Mouse (Mus musculus): ENCODE data around the gene Ebpl.
"Not testable (repeated sequence)": the region's sequence is repeated elsewhere in the genome, so short reads cannot be mapped to it uniquely, and the experiment has no call there.

Gene Ebpl

GRCm38 (mm10) chr14:61327618-61328450, 32.4 kb downstream of the Ebpl start:
- peak; percentile 61 for DNase-seq (ENCODE audit: inconsistent ontology term)

DNA sequence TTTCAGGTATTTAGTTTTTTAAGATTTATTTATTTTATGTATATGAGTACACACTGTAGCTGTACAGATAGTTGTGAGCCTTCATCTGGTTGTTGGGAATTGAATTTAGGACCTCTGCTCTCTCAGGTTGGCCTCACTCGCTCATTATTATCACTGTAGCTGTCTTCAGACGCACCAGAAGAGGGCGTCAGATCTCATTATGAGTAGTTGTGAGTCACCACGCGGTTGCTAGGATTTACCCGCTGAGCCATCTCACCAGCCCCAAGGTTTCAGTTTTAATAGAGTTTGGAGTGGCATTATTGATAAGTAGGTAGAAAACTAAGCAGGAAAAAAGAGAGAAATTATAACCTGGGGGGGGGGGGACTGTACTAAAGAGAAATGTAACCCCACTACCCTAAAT, 33.2 kb downstream of the Ebpl start:
- DNase-seq (ENCODE audit: inconsistent ontology term), result not testable (repeated sequence)

GRCm38 (mm10) chr14:61322740-61323139, 37.5 kb downstream of the Ebpl start:
- no peak for DNase-seq (ENCODE audit: inconsistent ontology term)

DNA sequence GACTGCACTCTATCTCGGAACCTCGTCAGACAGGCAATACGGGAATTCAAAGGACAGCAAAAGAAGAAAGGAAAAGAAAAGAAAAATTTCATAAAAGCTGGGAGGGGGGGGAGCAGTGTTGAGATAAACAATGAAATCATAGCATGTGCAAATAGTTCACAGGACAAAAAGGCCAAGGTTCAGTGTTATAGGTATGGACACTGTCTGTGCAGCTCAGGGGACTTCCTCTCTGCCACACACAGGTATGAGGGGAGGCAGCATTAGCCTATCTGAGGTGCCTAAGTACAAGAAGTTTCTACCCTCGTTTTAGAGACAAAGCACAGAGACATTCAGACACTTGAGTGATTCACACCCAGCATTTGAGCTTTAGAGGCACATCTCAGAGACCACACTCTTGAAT, 39.0 kb downstream of the Ebpl start:
- no peak for DNase-seq (ENCODE audit: inconsistent ontology term)

- no peak for DNase-seq (ENCODE audit: inconsistent ontology term)
Observed at GRCm38 (mm10) chr14:61320765-61321164, 39.5 kb downstream of the Ebpl start.

DNA sequence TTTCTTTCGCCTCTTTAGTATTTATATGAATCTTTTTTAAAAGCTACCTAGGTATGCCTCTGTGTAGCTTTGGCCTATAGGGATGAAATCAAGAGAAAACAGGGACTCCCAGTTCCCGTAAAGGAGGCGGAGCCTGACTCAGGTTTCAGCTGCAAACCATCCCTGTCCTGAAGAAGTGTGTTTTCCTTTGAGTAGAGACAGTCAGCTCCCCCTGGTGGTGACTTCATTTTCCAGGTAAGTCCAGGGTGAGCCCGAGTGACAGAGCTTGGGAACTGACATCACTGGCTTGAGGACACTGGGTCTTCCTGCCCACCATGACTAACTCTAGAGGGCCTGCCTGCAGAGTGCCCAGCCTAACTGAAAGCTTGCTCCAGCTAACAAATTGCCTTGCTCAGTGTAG, 43.4 kb downstream of the Ebpl start:
- peak; percentile 22 for DNase-seq (ENCODE audit: inconsistent ontology term)

- DNase-seq (ENCODE audit: inconsistent ontology term), result no peak
Observed at GRCm38 (mm10) chr14:61310963-61311362, 49.3 kb downstream of the Ebpl start.

DNA sequence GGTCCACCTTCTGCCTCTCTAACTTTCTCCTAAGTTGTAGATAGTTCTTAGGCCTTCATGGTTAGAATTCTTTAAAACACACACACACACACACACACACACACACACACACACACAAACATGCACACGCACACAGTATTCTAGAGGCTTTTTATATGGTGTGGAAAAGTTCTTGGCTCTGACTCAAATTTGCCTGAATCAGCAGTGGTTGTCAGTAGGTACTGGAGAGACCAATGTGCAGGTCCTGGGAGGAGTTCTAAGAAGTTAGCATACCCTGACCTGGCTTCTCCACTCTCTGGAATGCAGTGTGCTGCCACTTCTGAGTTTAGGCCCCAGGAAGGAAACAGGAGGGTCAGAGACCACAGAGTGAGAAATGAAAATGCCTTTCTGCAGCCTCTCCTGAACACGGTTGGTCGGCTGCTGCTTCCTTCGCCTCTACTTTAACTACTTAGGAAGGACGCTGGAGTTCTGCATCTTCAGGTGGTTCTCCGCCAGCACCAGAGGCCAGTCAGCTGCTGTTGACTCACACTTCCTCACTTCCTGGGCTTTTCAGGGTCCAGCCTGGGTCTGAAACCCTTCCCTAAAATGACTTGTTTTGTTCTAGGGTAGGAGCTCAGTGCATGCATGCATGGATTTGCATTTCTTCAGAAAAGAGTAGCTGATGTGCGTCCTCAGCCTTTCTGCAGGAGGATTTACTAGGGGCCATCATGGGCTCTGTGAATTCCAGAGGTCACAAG, 50.0 kb downstream of the Ebpl start:
- DNase-seq (ENCODE audit: inconsistent ontology term), result no peak

GRCm38 (mm10) chr14:61309593-61309992, 50.6 kb downstream of the Ebpl start, which contains the start of gene Arl11:
Arl11 (plus strand) TSS chr14:61309753.
- no peak for DNase-seq (ENCODE audit: inconsistent ontology term)

DNA sequence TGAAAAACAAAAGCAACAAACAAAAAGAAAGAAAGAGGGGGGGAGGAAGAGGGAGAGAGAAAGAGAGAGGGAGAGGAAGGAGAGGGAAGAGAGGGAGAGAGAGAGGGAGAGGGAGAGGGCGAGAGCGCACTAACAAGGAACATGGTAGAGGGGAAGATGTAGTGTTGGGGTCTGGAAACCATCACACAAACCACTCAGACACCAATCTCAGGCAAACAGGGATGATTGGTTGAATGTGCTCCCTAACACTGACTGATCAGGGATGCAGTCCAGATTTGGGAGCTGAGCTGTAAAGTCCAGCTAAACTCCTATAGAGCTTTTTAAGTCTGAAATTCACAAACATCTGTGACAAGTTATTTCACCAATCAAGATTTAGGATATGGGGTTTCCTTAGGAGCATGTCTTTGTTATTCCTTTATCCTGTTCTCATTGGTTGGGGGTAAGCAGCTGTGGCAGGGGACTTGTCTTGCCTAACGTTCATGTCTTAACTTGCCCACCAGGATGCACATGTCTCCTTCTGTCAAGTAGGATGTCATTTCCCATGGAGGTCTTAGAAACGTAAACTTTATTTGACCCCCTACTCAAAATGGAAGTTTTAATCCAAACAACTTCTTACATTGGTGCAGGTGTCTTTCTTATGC, 56.1 kb downstream of the Ebpl start:
- DNase-seq (ENCODE audit: inconsistent ontology term), result no peak

GRCm38 (mm10) chr14:61302428-61302827, 57.8 kb downstream of the Ebpl start:
- no peak for DNase-seq (ENCODE audit: inconsistent ontology term)

GRCm38 (mm10) chr14:61301323-61301722, 58.9 kb downstream of the Ebpl start:
- DNase-seq (ENCODE audit: inconsistent ontology term), result no peak

- no peak for DNase-seq (ENCODE audit: inconsistent ontology term)
Observed at GRCm38 (mm10) chr14:61299810-61300209, 60.4 kb downstream of the Ebpl start.

GRCm38 (mm10) chr14:61294738-61295079, 65.5 kb downstream of the Ebpl start:
- DNase-seq (ENCODE audit: inconsistent ontology term), result peak; percentile 76

DNA sequence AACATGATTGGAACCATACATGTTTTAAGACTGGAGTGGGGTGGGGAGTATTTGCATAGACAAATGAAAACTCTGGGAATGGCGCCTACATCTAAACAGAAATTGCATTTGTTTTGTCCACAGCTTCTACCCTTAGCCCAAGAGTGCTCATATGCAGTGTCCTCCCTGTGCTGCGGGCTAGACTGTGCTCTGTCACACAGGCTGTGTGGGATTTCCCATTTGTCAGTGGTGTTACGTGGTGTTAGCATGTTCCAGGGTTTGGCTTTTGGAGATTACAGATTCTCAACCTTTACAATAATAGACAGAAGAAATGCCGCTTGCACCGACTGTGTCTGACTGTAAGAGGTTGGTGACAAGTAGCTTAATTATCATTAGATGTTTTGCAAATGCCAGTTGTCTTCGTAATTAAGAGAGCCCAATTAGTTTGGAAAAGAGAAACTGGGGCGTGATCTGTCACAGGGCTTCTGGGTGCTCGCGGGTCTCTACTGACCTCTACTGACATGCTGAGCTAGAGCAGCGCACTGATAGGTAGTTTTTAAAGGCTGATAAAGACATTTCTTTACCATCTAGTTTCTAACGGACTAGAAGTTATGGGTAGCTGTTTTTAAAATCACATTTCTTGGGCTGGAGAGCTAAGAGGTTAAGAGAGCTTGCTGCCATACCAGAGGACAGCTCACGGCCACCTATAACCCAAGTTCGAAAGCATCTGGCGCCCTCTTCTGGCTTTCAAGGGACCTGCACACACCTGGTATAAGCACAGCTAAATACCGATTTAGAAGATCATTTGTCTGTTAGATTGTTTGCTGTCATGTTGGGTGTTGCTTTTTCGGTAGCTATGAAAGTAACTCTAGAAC, 66.1 kb downstream of the Ebpl start:
- peak; percentile 80 for DNase-seq (ENCODE audit: inconsistent ontology term)

- DNase-seq (ENCODE audit: inconsistent ontology term), result no peak
Observed at GRCm38 (mm10) chr14:61290664-61291063, 69.6 kb downstream of the Ebpl start.

DNA sequence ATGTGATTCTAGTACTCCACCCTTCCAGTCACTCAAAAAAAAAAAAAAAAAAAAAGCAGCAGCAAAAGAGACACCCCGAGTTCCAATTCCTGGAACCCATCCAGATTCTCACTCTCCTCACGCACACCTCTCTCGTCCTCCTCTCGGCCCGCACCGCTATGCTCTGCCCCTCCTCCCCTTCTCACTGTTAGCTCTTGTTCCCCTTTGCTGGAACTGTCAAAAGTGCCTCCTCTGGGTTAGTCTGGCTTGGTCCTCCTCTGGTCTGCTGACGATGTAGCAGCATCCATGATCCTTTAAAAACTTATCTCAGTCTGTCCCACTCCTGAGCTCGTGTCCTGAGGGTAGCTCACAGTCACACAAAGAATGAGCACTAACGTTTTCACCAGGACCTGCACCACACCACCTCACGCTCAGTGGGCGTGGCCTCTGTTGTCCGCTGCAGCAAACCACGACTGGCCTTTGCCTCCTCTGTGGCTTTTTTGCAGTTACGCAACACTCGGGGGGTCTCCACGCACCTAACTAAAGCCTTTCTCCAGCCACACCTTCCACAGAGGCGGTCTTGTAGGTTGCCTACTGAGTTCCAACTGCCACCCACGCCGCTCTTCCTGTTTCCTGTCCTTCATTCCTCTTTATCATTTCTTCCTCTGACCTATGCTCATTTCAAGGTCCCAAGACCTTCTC, 71.5 kb downstream of the Ebpl start:
- no peak for DNase-seq (ENCODE audit: inconsistent ontology term)
